Mouse (Mus musculus) ES-Bruce4 (cell line): Measurements from ENCODE around the gene Pimreg.

Experiments used
- CTCF ChIP-seq: IDR thresholded peaks from one replicate; pipeline ENCODE4 v1.8.1; 2011; ENCODE audit warnings: low read depth, low read length
- POLR2A ChIP-seq: IDR thresholded peaks from one replicate; pipeline ENCODE4 v1.8.1; 2011; ENCODE audit warnings: low read length; ENCODE audit not compliant: insufficient read depth

GRCm38 (mm10) chr11:72042631-72043030, 799 bp downstream of the Pimreg start:
- TF ChIP-seq POLR2A = no peak
- TF ChIP-seq CTCF = no peak
